Mouse (Mus musculus) liver, embryonic 11.5 days (tissue): Measurements from ENCODE around the gene Hfe. TPM values are rescaled to one million over a fixed set of nuclear protein-coding genes. Genes with fewer than 3 reads are reported as not detected.
"Not testable (repeated sequence)": the region's sequence is repeated elsewhere in the genome, so short reads cannot be mapped to it uniquely, and the experiment has no call there.

Experiments used
- ATAC-seq: fragments of 200-750 bp; cut with Nextera tagmentation; replicated peaks from 2 replicates; pipeline ENCODE4 v1.8.0; 2017; ENCODE audit warnings: moderate number of reproducible peaks, mild to moderate bottlenecking, moderate TSS enrichment, moderate library complexity; ENCODE audit not compliant: low FRiP score
- DNase-seq: peaks from one replicate; pipeline ENCODE4 v3.0.0-alpha.2; 2017; ENCODE audit warnings: low spot score
- H3K27ac ChIP-seq: fragments of 300-500 bp; sonication (generic); 2 replicates; pipeline ENCODE4 v1.5.1; 2014; ENCODE audit warnings: mild to moderate bottlenecking, low read depth, low read length, control low read depth
- H3K27me3 ChIP-seq: fragments of 300-500 bp; sonication (generic); replicated peaks from 2 replicates; pipeline ENCODE4 v1.6.1; 2014; ENCODE audit warnings: low read length, mixed read lengths; ENCODE audit not compliant: control insufficient read depth, insufficient read depth
- H3K36me3 ChIP-seq: fragments of 300-500 bp; sonication (generic); 2 replicates; pipeline ENCODE4 v1.6.1; 2014; ENCODE audit warnings: mild to moderate bottlenecking, low read length, moderate library complexity, mixed read lengths; ENCODE audit not compliant: control insufficient read depth, insufficient read depth
- H3K4me1 ChIP-seq: fragments of 300-500 bp; sonication (generic); replicated peaks from 2 replicates; pipeline ENCODE4 v1.6.1; 2014; ENCODE audit warnings: low read length, mixed read lengths; ENCODE audit not compliant: control insufficient read depth, insufficient read depth
- H3K4me2 ChIP-seq: fragments of 300-500 bp; sonication (generic); 2 replicates; pipeline ENCODE4 v1.6.1; 2014; ENCODE audit warnings: mild to moderate bottlenecking, control low read depth, moderate library complexity
- H3K4me3 ChIP-seq: fragments of 300-500 bp; sonication (generic); 2 replicates; pipeline ENCODE4 v1.5.1; 2014; ENCODE audit warnings: low read depth, low read length, control low read depth
- H3K9ac ChIP-seq: fragments of 300-500 bp; sonication (generic); 2 replicates; pipeline ENCODE4 v1.6.1; 2014; ENCODE audit warnings: low read depth, low read length, control low read depth
- H3K9me3 ChIP-seq: fragments of 300-500 bp; sonication (generic); 2 replicates; pipeline ENCODE4 v1.6.1; 2016; ENCODE audit warnings: low read length, inconsistent platforms, mixed read lengths; ENCODE audit not compliant: control insufficient read depth
- WGBS: fragments of 180-500 bp; shearing (Covaris S2); extraction: QIAGEN DNeasy Blood & Tissue Kit; methylation state at CpG from one replicate; pipeline ENCODE4 v1.1.7; 2014; 5-methylcytosine and 5-hydroxymethylcytosine counted together
- polyA plus RNA-seq: library from polyadenylated mRNA; unstranded; fragments of >200 nt; fragmentation: Nextera tagmentation; extraction: Ambion mirVana; gene quantifications from 2 replicates; pipeline ENCODE4 v1.2.1, GENCODE M21; 2014

Hfe gene
- polyA plus RNA-seq, 1 experiment from 2014 or later = 6.1 TPM

DNA sequence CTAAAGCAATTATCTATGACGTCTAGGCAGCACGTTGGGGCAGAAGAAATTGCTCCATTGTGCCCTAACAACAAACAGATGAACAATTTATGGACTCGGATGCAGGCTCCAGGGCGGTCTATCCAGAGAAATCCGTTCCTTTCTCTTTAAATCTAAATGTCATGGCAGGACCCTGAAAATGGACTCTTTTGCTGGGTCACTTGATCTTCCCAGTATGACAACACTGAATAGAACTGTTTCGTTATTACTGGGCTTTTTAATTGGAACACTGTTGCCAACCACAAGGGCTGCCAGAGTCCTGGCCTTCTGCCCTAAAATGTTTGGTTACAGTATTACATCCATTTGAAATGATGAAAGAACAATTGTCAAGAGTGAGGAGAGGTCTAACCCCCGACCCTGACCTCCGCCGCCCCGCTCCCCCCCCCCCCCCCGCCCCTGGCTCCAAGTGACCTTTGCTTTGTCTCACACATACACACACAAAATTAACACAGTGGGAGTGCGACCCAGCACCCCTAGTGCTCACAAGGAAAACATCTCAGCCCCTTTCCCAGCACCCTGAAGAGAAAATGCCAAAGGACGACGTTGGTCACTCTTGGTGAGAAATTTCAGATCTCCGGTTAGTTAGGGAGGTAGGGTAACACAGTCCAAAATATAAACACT lies 810 bp downstream of the Hfe start:
- no peaks in the 10 kb centered on the region for H3K36me3 ChIP-seq
- no peak for DNase-seq
- peak overlapping the region; percentile 41 for H3K4me3 ChIP-seq
- H3K4me2 ChIP-seq = peak overlapping the region; percentile 71
- peaks cover 5% of the 10 kb centered on the region; the same call in 1 of the 2 replicates for H3K4me1 ChIP-seq
- no peak for ATAC-seq
- 38% methylated on average over 14 of the region's 15 CpGs for WGBS
- H3K9ac ChIP-seq = peak overlapping the region; percentile 63
- H3K27ac ChIP-seq = no peak overlapping the region
- H3K27me3 ChIP-seq = 0 out of 2 replicates have a peak, but pooled peaks cover 4% of the 10 kb centered on the region
- no peaks in the 10 kb centered on the region for H3K9me3 ChIP-seq

DNA sequence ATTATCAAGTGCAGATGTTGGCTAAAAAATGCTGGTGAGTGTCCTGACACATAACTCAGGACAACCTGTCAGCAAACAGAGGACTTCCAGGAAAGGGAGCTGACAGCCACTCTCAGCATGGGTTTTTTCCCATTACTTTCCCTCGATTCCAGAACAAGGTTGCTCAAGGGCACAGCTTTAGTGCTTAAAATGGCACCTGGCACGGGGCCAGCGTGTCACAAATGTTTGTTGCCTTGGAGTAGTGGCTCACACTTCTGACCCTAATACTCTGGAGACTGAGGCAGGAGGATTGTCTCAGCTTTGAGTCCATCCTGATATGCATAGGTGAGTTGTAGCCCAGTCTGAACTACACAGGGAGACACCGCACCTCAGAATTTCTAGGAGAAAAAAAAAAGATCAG lies 2.0 kb downstream of the Hfe start:
- Histone ChIP-seq H3K9ac (no peak overlapping the region), H3K4me1 (peaks cover 5% of the 10 kb centered on the region), H3K4me3 (no peak overlapping the region), H3K27ac (no peak overlapping the region), H3K9me3 (no peaks in the 10 kb centered on the region), H3K4me2 (no peak overlapping the region), H3K36me3 (no peaks in the 10 kb centered on the region), H3K27me3 (0 out of 2 replicates have a peak, but pooled peaks cover 4% of the 10 kb centered on the region)
- WGBS = 74% methylated on average over 4 of the region's 4 CpGs
- no peak for ATAC-seq
- peak; percentile 16 for DNase-seq

DNA sequence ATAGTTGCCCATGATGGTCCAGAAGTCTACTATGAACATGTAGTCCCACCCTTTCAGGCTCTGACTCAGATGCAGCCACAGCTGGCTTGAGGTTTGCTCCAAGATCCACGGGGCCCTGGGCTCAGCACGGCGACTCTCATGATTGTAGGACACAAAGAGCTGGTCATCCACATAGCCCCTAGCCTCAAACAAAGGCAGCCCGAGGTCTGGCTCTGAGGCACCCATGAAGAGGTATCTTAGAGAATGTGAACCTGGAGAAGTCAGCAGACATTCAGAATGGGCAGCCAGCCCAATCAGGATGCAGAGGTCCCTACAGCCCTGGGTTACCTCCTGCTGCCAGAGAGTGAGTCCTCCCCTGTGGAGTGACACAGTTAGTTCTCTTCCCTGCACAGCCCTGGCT lies 2.6 kb downstream of the Hfe start:
- 77% methylated on average over 4 of the region's 4 CpGs for WGBS
- no peaks in the 10 kb centered on the region for H3K9me3 ChIP-seq
- no peaks in the 10 kb centered on the region for H3K36me3 ChIP-seq
- ATAC-seq = no peak
- H3K27ac ChIP-seq = no peak overlapping the region
- H3K27me3 ChIP-seq = 0 out of 2 replicates have a peak, but pooled peaks cover 4% of the 10 kb centered on the region
- no peak overlapping the region for H3K4me3 ChIP-seq
- no peak overlapping the region for H3K9ac ChIP-seq
- peak; percentile 25 for DNase-seq
- no peak overlapping the region for H3K4me2 ChIP-seq
- H3K4me1 ChIP-seq = peaks cover 5% of the 10 kb centered on the region

DNA sequence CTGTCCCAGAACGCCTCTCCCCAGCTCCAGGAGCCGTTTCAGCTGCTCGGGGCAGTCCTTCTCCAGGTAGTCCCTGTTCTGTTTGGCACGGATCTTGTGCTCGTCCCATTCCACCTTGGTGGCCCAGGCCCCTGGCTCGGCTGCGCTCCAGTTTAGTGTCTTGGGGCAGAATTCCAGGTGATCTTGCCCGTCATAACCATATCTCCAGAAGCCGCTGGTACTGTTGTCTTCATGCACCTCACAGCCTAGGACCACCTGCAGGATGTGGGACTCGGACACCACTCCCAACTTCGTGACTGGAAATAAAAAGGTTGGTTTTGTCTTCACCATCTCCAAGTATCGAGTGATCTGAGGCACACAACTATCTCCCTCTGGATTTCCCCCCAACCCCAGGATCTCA lies 3.9 kb downstream of the Hfe start:
- ATAC-seq (no peak), DNase-seq (no peak)
- Histone ChIP-seq H3K4me2 (no peak overlapping the region), H3K9ac (no peak overlapping the region), H3K27ac (no peak overlapping the region), H3K27me3 (0 out of 2 replicates have a peak, but pooled peaks cover 4% of the 10 kb centered on the region), H3K4me1 (peaks cover 5% of the 10 kb centered on the region), H3K36me3 (no peaks in the 10 kb centered on the region), H3K4me3 (no peak overlapping the region), H3K9me3 (no peaks in the 10 kb centered on the region)
- WGBS = 88% methylated on average over 12 of the region's 12 CpGs

DNA sequence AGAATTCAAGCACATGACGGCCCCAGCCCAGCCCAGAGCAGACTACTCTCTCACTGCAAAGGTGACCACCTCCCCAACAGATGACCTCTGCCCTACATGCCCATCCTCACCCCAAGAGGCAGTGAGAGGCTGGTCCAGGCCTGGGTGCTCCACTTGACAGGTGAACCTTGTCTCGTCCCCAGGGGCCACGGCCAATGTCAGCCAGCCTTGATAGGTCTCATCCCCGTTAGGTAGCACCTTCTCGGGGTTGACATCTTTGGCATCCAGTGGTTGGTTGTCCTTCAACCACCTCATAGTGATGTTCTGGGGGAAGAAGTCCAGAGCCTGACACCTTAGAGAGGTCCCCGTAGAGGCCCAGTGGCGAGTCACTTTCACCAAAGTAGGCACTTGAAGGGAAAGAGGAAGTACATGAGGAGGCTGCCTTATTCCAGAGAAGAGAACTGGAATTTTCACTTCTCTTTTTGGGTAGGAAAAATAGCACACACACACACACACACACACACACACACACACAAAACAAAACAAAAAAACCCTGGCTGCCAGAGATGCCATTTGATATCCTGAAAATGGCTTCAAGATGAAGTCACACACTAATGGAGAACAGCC lies 4.8 kb downstream of the Hfe start:
- DNase-seq = peak; percentile 27
- WGBS = 81% methylated on average over 7 of the region's 7 CpGs
- H3K27me3 ChIP-seq = 0 out of 2 replicates have a peak, but pooled peaks cover 4% of the 10 kb centered on the region
- no peaks in the 10 kb centered on the region for H3K9me3 ChIP-seq
- no peak overlapping the region for H3K4me3 ChIP-seq
- no peak overlapping the region for H3K9ac ChIP-seq
- no peak for ATAC-seq
- no peak overlapping the region for H3K27ac ChIP-seq
- H3K4me2 ChIP-seq = no peak overlapping the region
- peaks cover 8% of the 10 kb centered on the region for H3K4me1 ChIP-seq
- no peaks in the 10 kb centered on the region for H3K36me3 ChIP-seq

DNA sequence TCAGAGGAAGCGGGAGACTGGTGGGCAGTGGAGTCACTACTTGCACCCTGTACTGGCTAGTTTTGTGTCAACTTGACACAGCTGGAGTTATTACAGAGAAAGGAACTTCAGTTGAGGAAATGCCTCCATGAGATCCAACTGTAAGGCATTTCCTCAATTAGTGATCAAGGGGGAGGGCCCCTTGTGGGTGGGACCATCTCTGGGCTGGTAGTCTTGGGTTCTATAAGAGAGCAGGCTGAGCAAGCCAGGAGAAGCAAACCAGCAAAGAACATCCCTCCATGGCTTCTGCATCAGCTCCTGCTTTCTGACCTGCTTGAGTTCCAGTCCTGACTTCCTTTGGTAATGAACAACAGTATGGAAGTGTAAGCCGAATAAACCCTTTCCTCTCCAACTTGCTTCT lies 7.9 kb downstream of the Hfe start:
- H3K27ac ChIP-seq, ATAC-seq, H3K27me3 ChIP-seq, H3K4me2 ChIP-seq, H3K9ac ChIP-seq, DNase-seq, H3K36me3 ChIP-seq, H3K9me3 ChIP-seq, H3K4me3 ChIP-seq: not testable (repeated sequence)
- 90% methylated on average over 2 of the region's 2 CpGs for WGBS
- peaks cover 11% of the 10 kb centered on the region for H3K4me1 ChIP-seq

DNA sequence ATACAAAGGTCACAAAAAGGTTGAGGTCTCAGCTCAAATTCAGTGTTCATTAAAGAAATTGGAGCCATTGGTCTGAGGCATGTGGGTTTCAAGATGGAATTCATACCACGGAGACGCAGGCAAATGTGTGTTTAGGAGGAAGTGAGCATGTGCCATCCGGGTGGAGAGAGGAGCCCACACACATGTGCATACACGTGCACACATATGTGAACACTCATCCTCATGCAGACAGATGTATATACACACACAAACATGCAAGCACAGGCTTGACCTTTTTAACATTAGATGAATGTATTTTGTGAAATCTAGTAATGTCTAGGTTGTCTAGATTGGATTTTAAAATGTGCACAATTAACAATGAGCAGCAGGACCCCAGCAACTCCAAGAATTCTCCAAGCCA lies 8.4 kb downstream of the Hfe start:
- H3K4me1 ChIP-seq = peaks cover 11% of the 10 kb centered on the region
- no peaks in the 10 kb centered on the region for H3K36me3 ChIP-seq
- ATAC-seq = no peak
- no peaks in the 10 kb centered on the region for H3K9me3 ChIP-seq
- no peak overlapping the region for H3K4me3 ChIP-seq
- H3K27ac ChIP-seq = no peak overlapping the region
- no peak overlapping the region for H3K4me2 ChIP-seq
- no peaks in the 10 kb centered on the region for H3K27me3 ChIP-seq
- WGBS = 61% methylated on average over 4 of the region's 4 CpGs
- H3K9ac ChIP-seq = no peak overlapping the region
- DNase-seq = no peak

DNA sequence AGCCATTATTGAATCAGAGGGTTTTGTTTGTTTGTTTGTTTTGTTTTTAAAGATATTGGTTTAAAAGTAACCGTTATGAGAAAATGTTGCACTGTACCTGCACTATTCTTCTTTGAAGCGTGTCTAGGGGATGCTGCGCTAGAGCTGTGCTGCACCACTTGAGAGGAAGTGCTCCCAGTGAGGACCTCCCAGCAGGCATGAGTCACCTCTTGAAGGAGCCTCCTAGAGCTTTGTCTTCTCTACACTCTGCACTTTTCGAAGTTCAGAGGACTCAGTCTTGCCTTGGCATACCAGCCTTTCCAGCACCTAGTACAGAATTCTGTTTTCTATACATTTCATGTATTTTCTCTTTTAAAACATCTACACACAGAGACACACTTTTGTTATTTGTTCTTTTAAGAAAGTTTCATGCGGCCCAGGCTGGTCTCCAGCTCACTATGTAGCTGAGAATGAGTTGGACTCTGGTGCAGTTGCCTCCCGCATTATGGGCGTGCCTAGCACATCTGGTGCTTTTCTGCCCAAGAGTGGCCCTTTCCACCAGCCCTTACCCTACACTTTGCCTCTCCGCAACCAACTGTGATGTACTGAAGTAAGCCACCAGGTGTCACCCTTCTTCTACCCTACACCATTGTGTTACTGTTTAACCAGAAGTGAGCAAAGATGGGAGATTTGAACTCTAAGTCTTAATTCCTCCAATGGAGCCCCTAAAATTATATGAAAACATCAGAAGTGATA lies 9.7 kb downstream of the Hfe start:
- Histone ChIP-seq H3K27me3 (no peaks in the 10 kb centered on the region), H3K9me3 (no peaks in the 10 kb centered on the region), H3K4me2 (0 out of 2 replicates have a peak overlapping the region, but pooled peaks have one; percentile 4), H3K9ac (peak overlapping the region; percentile 46), H3K4me1 (peaks cover 12% of the 10 kb centered on the region), H3K27ac (0 out of 2 replicates have a peak overlapping the region, but pooled peaks have one; percentile 3), H3K36me3 (no peaks in the 10 kb centered on the region), H3K4me3 (no peak overlapping the region)
- WGBS = 22% methylated on average over 8 of the region's 8 CpGs
- peak; percentile 47; the same call in 1 of the 2 replicates for ATAC-seq
- peak; percentile 61 for DNase-seq
